Mouse (Mus musculus) liver, adult 2 months (tissue): ENCODE measurements at regions not wholly inside any gene's neighbourhood (a gene's known extent, or its start where the extent isn't known, plus 50 kb on each side); places are given as distances from the start of the nearest gene placed in this dataset.

Source experiments
- CTCF ChIP-seq: fragments of 200-500 bp; IDR thresholded peaks from 2 replicates; pipeline ENCODE4 v1.5.1; 2011; ENCODE audit warnings: low read depth, low read length, control low read depth
- POLR2A ChIP-seq: fragments of 200-500 bp; IDR thresholded peaks from 2 replicates; pipeline ENCODE4 v1.6.1; 2011; ENCODE audit warnings: low read length, control low read depth; ENCODE audit not compliant: insufficient read depth; ENCODE audit errors: extremely low read depth

DNA sequence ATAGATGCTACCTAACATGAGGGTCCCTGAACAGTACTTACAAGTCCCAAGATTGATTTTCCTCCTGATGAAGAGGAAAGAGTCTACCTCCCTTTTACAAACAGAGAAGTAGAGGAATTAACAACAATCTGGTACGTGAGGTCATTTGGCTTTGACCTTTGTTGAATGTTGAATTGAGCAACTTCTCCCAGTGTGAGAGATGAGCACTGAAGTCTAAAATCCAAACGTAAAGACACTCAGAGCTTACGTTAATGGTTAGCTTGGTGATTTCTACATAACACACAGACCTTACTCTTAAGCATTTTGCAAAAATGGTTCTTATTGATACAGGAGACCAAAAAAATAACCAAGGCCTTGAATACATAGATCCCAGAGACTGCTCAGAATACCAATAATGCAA is 165.1 kb downstream of the Tmx1 start:
- TF ChIP-seq CTCF (no peak), POLR2A (no peak)
